Mouse (Mus musculus): ENCODE measurements at regions not wholly inside any gene's neighbourhood (a gene's known extent, or its start where the extent isn't known, plus 50 kb on each side); places are given as distances from the start of the nearest gene placed in this dataset.

GRCm38 (mm10) chr15:96130531-96130930 is 156.8 kb upstream of the Arid2 start:
- Histone ChIP-seq H3K9me3 (no peaks in the 10 kb centered on the region), H3K36me3 (no peaks in the 10 kb centered on the region), H3K4me3 (no peak overlapping the region), H3K4me2 (replicated peaks) (no peak overlapping the region), H3K27me3 (no peaks in the 10 kb centered on the region), H3K27ac (replicated peaks) (no peak overlapping the region), H3K9ac (replicated peaks) (no peak overlapping the region), H3K4me1 (peaks cover 7% of the 10 kb centered on the region; the same call in 1 of the 2 replicates)
- ATAC-seq (ENCODE audit: low FRiP score, low read depth) = no peak
- WGBS = 79% methylated on average over 8 of the region's 8 CpGs

DNA sequence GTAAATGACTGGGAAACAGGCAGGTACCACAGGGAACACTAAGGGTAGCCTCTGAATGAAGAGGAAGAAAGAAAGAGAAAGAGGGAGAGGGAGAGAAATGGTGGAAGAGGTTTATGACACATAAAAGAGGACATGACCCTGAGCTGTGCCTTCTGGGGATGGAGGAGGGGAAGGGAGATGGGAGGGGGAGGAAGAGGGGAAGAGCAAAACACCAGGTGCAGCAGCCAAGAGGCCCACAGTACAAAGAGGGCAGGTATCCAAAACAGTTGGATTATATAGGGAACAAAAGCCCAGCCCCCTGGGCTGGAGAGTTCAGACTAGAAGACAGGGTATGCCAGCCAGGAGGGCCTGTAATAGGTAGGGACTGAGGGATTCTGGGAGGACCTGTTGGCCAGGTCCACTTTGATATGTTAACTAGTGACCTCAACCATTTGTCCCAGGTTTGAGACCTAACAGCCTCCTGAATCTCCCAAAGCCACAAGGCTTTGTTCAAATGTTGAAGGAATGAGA is 155.7 kb upstream of the Arid2 start:
- peaks cover 8% of the 10 kb centered on the region; the same call in 1 of the 2 replicates for H3K4me1 ChIP-seq
- no peaks in the 10 kb centered on the region for H3K27me3 ChIP-seq
- no peak overlapping the region for H3K9ac ChIP-seq (replicated peaks)
- no peak overlapping the region for H3K27ac ChIP-seq (replicated peaks)
- H3K9me3 ChIP-seq = no peaks in the 10 kb centered on the region
- no peak overlapping the region for H3K4me2 ChIP-seq (replicated peaks)
- ATAC-seq (ENCODE audit: low FRiP score, low read depth) = no peak
- no peaks in the 10 kb centered on the region for H3K36me3 ChIP-seq
- H3K4me3 ChIP-seq = no peak overlapping the region

GRCm38 (mm10) chr15:96132636-96133035 is 154.7 kb upstream of the Arid2 start:
- WGBS = 71% methylated on average over 3 of the region's 3 CpGs
- no peak overlapping the region for H3K4me2 ChIP-seq (replicated peaks)
- H3K27ac ChIP-seq (replicated peaks) = no peak overlapping the region
- ATAC-seq (ENCODE audit: low FRiP score, low read depth) = no peak
- H3K4me3 ChIP-seq = no peak overlapping the region
- H3K36me3 ChIP-seq = no peaks in the 10 kb centered on the region
- H3K4me1 ChIP-seq = peaks cover 8% of the 10 kb centered on the region; the same call in 1 of the 2 replicates
- H3K9ac ChIP-seq (replicated peaks) = no peak overlapping the region
- no peaks in the 10 kb centered on the region for H3K9me3 ChIP-seq
- no peaks in the 10 kb centered on the region for H3K27me3 ChIP-seq

DNA sequence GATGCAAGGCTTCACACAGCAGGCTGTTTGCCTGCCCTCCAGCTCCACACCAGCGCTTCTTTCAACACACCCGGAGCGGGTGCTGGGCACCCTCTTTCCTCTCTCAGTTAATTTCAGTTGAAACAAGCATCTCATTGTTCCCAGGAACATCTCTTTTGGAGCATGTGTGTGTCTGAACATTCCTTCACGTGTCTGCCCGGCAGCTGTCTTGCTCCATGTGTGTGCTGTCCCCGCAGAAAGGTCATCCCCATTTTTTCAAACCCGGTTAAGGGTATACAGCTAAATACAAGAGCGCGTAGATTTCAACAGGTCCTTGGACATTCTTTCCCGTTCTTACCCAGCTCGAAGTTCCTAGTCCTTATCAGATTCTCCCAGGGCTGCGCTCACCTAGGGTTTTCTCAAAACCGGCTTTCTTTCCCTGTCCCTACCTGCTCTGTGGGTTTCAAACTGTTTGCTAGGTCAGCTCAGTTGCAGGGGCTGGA is 152.0 kb upstream of the Arid2 start:
- Histone ChIP-seq H3K9ac (replicated peaks) (no peak overlapping the region), H3K27ac (replicated peaks) (no peak overlapping the region), H3K27me3 (no peaks in the 10 kb centered on the region), H3K9me3 (no peaks in the 10 kb centered on the region), H3K4me3 (no peak overlapping the region), H3K4me1 (peaks cover 8% of the 10 kb centered on the region; the same call in 1 of the 2 replicates), H3K36me3 (no peaks in the 10 kb centered on the region), H3K4me2 (replicated peaks) (0 out of 2 replicates have a peak overlapping the region, but pooled peaks have one; percentile 13)
- WGBS = 17% methylated on average over 13 of the region's 13 CpGs
- no peak for ATAC-seq (ENCODE audit: low FRiP score, low read depth)

- H3K27ac ChIP-seq (replicated peaks) = no peak overlapping the region
- ATAC-seq (ENCODE audit: low FRiP score, low read depth) = no peak
- peaks cover 8% of the 10 kb centered on the region; the same call in 1 of the 2 replicates for H3K4me1 ChIP-seq
- no peaks in the 10 kb centered on the region for H3K9me3 ChIP-seq
- H3K36me3 ChIP-seq = no peaks in the 10 kb centered on the region
- H3K4me2 ChIP-seq (replicated peaks) = no peak overlapping the region
- WGBS = 37% methylated on average over 6 of the region's 6 CpGs
- H3K27me3 ChIP-seq = no peaks in the 10 kb centered on the region
- H3K4me3 ChIP-seq = no peak overlapping the region
- no peak overlapping the region for H3K9ac ChIP-seq (replicated peaks)
These were observed 151.5 kb upstream of the Arid2 start for GRCm38 (mm10) chr15:96135816-96136215.

GRCm38 (mm10) chr15:96137534-96137933 is 149.8 kb upstream of the Arid2 start:
- Histone ChIP-seq H3K27me3 (no peaks in the 10 kb centered on the region), H3K9ac (replicated peaks) (no peak overlapping the region), H3K4me1 (peaks cover 8% of the 10 kb centered on the region; the same call in 1 of the 2 replicates), H3K9me3 (no peaks in the 10 kb centered on the region), H3K27ac (replicated peaks) (no peak overlapping the region), H3K4me3 (no peak overlapping the region), H3K4me2 (replicated peaks) (no peak overlapping the region), H3K36me3 (no peaks in the 10 kb centered on the region)
- ATAC-seq (ENCODE audit: low FRiP score, low read depth) = no peak
- 92% methylated on average over 17 of the region's 17 CpGs for WGBS

- Histone ChIP-seq H3K9me3 (no peaks in the 10 kb centered on the region), H3K4me1 (peaks cover 8% of the 10 kb centered on the region; the same call in 1 of the 2 replicates), H3K27ac (replicated peaks) (no peak overlapping the region), H3K27me3 (no peaks in the 10 kb centered on the region), H3K4me3 (no peak overlapping the region), H3K9ac (replicated peaks) (no peak overlapping the region), H3K4me2 (replicated peaks) (no peak overlapping the region), H3K36me3 (no peaks in the 10 kb centered on the region)
- WGBS = 97% methylated on average over 3 of the region's 3 CpGs
- ATAC-seq (ENCODE audit: low FRiP score, low read depth) = no peak
These were observed 149.4 kb upstream of the Arid2 start for GRCm38 (mm10) chr15:96137945-96138344.

GRCm38 (mm10) chr15:96153489-96153888 is 133.8 kb upstream of the Arid2 start:
- Histone ChIP-seq H3K4me2 (replicated peaks) (no peak overlapping the region), H3K4me3 (no peak overlapping the region), H3K9me3 (no peaks in the 10 kb centered on the region), H3K27ac (replicated peaks) (no peak overlapping the region), H3K4me1 (no peaks in the 10 kb centered on the region), H3K36me3 (no peaks in the 10 kb centered on the region), H3K27me3 (no peaks in the 10 kb centered on the region), H3K9ac (replicated peaks) (no peak overlapping the region)
- no peak for ATAC-seq (ENCODE audit: low FRiP score, low read depth)
- WGBS = 84% methylated on average over 6 of the region's 6 CpGs

GRCm38 (mm10) chr15:96158321-96158720 is 129.0 kb upstream of the Arid2 start:
- no peaks in the 10 kb centered on the region for H3K36me3 ChIP-seq
- 90% methylated on average over 4 of the region's 4 CpGs for WGBS

GRCm38 (mm10) chr15:96164771-96165431 is 122.4 kb upstream of the Arid2 start:
- Histone ChIP-seq H3K9me3 (no peaks in the 10 kb centered on the region), H3K27me3 (peaks cover 9% of the 10 kb centered on the region), H3K4me2 (replicated peaks) (no peak overlapping the region), H3K4me3 (no peak overlapping the region), H3K27ac (replicated peaks) (no peak overlapping the region), H3K36me3 (no peaks in the 10 kb centered on the region), H3K4me1 (peaks cover 2% of the 10 kb centered on the region), H3K9ac (replicated peaks) (no peak overlapping the region)
- ATAC-seq (ENCODE audit: low FRiP score, low read depth) = no peak
- WGBS = 70% methylated on average over 13 of the region's 13 CpGs

More at GRCm38 (mm10) chr15:96158321-96158720, 129.0 kb upstream of the Arid2 start:
- H3K4me3 ChIP-seq = no peak overlapping the region
- ATAC-seq (ENCODE audit: low FRiP score, low read depth) = no peak
- no peak overlapping the region for H3K27ac ChIP-seq (replicated peaks)
- H3K27me3 ChIP-seq = no peaks in the 10 kb centered on the region
- no peaks in the 10 kb centered on the region for H3K9me3 ChIP-seq
- no peak overlapping the region for H3K9ac ChIP-seq (replicated peaks)
- no peaks in the 10 kb centered on the region for H3K4me1 ChIP-seq
- H3K4me2 ChIP-seq (replicated peaks) = no peak overlapping the region

GRCm38 (mm10) chr15:96167256-96167655 is 120.1 kb upstream of the Arid2 start:
- no peak for ATAC-seq (ENCODE audit: low FRiP score, low read depth)
- H3K9me3 ChIP-seq = no peaks in the 10 kb centered on the region
- no peak overlapping the region for H3K27ac ChIP-seq (replicated peaks)
- no peak overlapping the region for H3K4me3 ChIP-seq
- H3K4me1 ChIP-seq = peaks cover 10% of the 10 kb centered on the region
- no peaks in the 10 kb centered on the region for H3K36me3 ChIP-seq
- H3K4me2 ChIP-seq (replicated peaks) = no peak overlapping the region
- WGBS = 82% methylated on average over 9 of the region's 9 CpGs
- no peak overlapping the region for H3K9ac ChIP-seq (replicated peaks)
- H3K27me3 ChIP-seq = peaks cover 23% of the 10 kb centered on the region

GRCm38 (mm10) chr15:96169726-96170467 is 117.4 kb upstream of the Arid2 start:
- H3K36me3 ChIP-seq = no peaks in the 10 kb centered on the region
- no peak overlapping the region for H3K27ac ChIP-seq (replicated peaks)
- H3K9ac ChIP-seq (replicated peaks) = no peak overlapping the region
- H3K9me3 ChIP-seq = no peaks in the 10 kb centered on the region
- peak overlapping the region; percentile 40 for H3K4me2 ChIP-seq (replicated peaks)
- 0 out of 2 replicates have a peak overlapping the region, but pooled peaks have one; percentile 8 for H3K4me3 ChIP-seq
- 12% methylated on average over 15 of the region's 15 CpGs for WGBS
- H3K27me3 ChIP-seq = peaks cover 23% of the 10 kb centered on the region
- peaks cover 10% of the 10 kb centered on the region for H3K4me1 ChIP-seq
- no peak for ATAC-seq (ENCODE audit: low FRiP score, low read depth)

Measured in midbrain, embryonic 12.5 days (tissue).